Mouse (Mus musculus) thymus, adult 2 months (tissue): Measurements from ENCODE around the gene Tmem202.

Experiments used
- CTCF ChIP-seq: fragments of 200-500 bp; IDR thresholded peaks from 2 replicates; pipeline ENCODE4 v1.5.1; 2012; ENCODE audit warnings: mild to moderate bottlenecking, control low read depth, low read length, moderate library complexity, borderline replicate concordance; ENCODE audit not compliant: control insufficient read depth, poor library complexity, insufficient read depth; ENCODE audit errors: extremely low read depth
- POLR2A ChIP-seq: fragments of 200-500 bp; IDR thresholded peaks from 2 replicates; pipeline ENCODE4 v1.6.1; 2012; ENCODE audit warnings: mild to moderate bottlenecking, low read length, control low read depth, moderate library complexity; ENCODE audit not compliant: control insufficient read depth, poor library complexity, insufficient read depth; ENCODE audit errors: extremely low read depth

DNA sequence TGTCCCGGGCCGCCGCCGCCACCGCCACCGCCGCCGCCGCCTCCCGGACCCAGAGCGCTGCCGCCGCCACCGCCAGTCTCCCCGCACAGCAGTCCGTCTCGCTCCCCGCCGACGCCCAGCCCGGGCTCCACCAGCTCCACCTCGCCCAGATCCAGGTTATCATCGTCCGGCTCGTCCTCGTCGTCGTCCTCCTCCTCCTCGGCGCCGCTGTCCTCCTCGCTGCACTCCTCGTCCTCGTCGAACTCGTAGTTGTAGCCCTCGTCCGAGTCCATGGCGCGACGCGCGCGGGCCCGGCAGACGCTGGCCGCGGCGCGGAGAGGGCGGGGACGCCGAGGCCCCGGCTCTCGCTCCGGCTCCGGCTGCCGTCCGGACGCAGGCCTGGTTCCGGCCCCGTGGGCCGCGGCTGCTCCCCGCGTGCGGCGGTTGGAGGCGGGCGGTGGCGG is 53.5 kb downstream of the Tmem202 start:
- no peak for TF ChIP-seq CTCF
- TF ChIP-seq POLR2A: no peak
